Mouse (Mus musculus) CH12.LX (cell line): ENCODE data around the gene Tmem150a. TPM values are rescaled to one million over a fixed set of nuclear protein-coding genes. Genes with fewer than 3 reads are reported as not detected.

ENCODE experiments used
- DNase-seq: peaks from one replicate; pipeline ENCODE4 v3.0.0-alpha.2; 2013; ENCODE audit errors: extremely low read depth
- H3K27ac ChIP-seq: 2 replicates; pipeline ENCODE4 v1.5.1; 2012; ENCODE audit warnings: low read depth, mild to moderate bottlenecking, control low read depth, moderate library complexity; ENCODE audit not compliant: insufficient read depth
- H3K27me3 ChIP-seq: replicated peaks from 2 replicates; pipeline ENCODE3; 2012; ENCODE audit warnings: inconsistent platforms
- H3K36me3 ChIP-seq, 2 experiments: replicated peaks in 1 of 2; 2 replicates each; pipeline versions ENCODE3 to v1.6.1; 2012; ENCODE audit warnings: inconsistent platforms in 1 of 2, low read length in 1 of 2, mild to moderate bottlenecking in 1 of 2, mixed read lengths in 1 of 2, moderate library complexity in 1 of 2; ENCODE audit not compliant: control insufficient read depth in 1 of 2, insufficient read depth in 1 of 2
- H3K4me1 ChIP-seq, 2 experiments: 2 replicates each; pipeline ENCODE4 v1.6.1; 2012; ENCODE audit warnings: inconsistent platforms in 1 of 2, moderate library complexity in 1 of 2; ENCODE audit not compliant: insufficient read depth in 2 of 2, control insufficient read depth in 1 of 2
- H3K4me2 ChIP-seq: 2 replicates; pipeline ENCODE4 v1.6.1; 2012; ENCODE audit warnings: low read depth, mild to moderate bottlenecking, control low read depth; ENCODE audit not compliant: poor library complexity, insufficient read depth, severe bottlenecking
- H3K4me3 ChIP-seq, 3 experiments: fragments of 150-350 bp in 1 of 3; sonication (generic) in 1 of 3; replicated peaks in 1 of 3; 2 replicates each; pipeline versions ENCODE3 to v1.5.1; 2011 to 2012; ENCODE audit warnings: low read depth in 2 of 3, low read length in 2 of 3, mild to moderate bottlenecking in 2 of 3, moderate library complexity in 2 of 3, control low read depth in 1 of 3, improper control_type of control experiment in 1 of 3, inconsistent platforms in 1 of 3, mixed read lengths in 1 of 3; ENCODE audit not compliant: poor library complexity in 1 of 3
- H3K79me2 ChIP-seq: replicated peaks from 2 replicates; pipeline ENCODE4 v1.6.1; 2012; ENCODE audit warnings: mild to moderate bottlenecking, moderate library complexity; ENCODE audit not compliant: control insufficient read depth, poor library complexity, insufficient read depth, severe bottlenecking; ENCODE audit errors: extremely low read depth
- H3K9ac ChIP-seq: 2 replicates; pipeline ENCODE4 v1.6.1; 2012; ENCODE audit warnings: low read depth, mild to moderate bottlenecking, control low read depth, moderate library complexity; ENCODE audit not compliant: insufficient read depth
- H3K9me3 ChIP-seq: replicated peaks from 2 replicates; pipeline ENCODE3; 2012; ENCODE audit warnings: low read length, inconsistent platforms, mixed read lengths
- BHLHE40 ChIP-seq: IDR thresholded peaks from 2 replicates; pipeline ENCODE4 v1.6.1; 2011; ENCODE audit warnings: mild to moderate bottlenecking, low read depth, low read length, improper control_type of control experiment
- CHD2 ChIP-seq: IDR thresholded peaks from 2 replicates; pipeline ENCODE4 v1.6.1; 2011; ENCODE audit warnings: low read length, improper control_type of control experiment
- CTCF ChIP-seq, 2 experiments: IDR thresholded peaks in 1 of 2; conservative IDR thresholded peaks in 1 of 2; 2 replicates each; pipeline ENCODE4 v1.5.1; 2011 to 2012; ENCODE audit warnings: low read depth in 2 of 2, low read length in 2 of 2, improper control_type of control experiment in 1 of 2, inconsistent platforms in 1 of 2, mild to moderate bottlenecking in 1 of 2, moderate library complexity in 1 of 2
- E2F4 ChIP-seq: IDR thresholded peaks from 2 replicates; pipeline ENCODE4 v1.6.1; 2011; ENCODE audit warnings: low read depth, low read length, improper control_type of control experiment; ENCODE audit not compliant: insufficient replicate concordance
- EP300 ChIP-seq: IDR thresholded peaks from 2 replicates; pipeline ENCODE4 v1.6.1; 2011; ENCODE audit warnings: low read length, improper control_type of control experiment
- ETS1 ChIP-seq: conservative IDR thresholded peaks from 2 replicates; pipeline ENCODE4 v1.6.1; 2012; ENCODE audit warnings: low read depth, mild to moderate bottlenecking, inconsistent platforms, low read length, improper control_type of control experiment, moderate library complexity
- KAT2A ChIP-seq: IDR thresholded peaks from 2 replicates; pipeline ENCODE4 v1.6.1; 2012; ENCODE audit warnings: low read length, improper control_type of control experiment, inconsistent platforms; ENCODE audit not compliant: insufficient replicate concordance
- MAFK ChIP-seq: IDR thresholded peaks from 2 replicates; pipeline ENCODE4 v1.6.1; 2011; ENCODE audit warnings: low read length, improper control_type of control experiment; ENCODE audit not compliant: insufficient replicate concordance
- MYC ChIP-seq: IDR thresholded peaks from 2 replicates; pipeline ENCODE4 v1.6.1; 2011; ENCODE audit warnings: low read depth, mild to moderate bottlenecking, improper control_type of control experiment, low read length
- PAX5 ChIP-seq: IDR thresholded peaks from 2 replicates; pipeline ENCODE4 v1.6.1; 2012; ENCODE audit warnings: low read length, inconsistent platforms, mixed read lengths
- RAD21 ChIP-seq: IDR thresholded peaks from 2 replicates; pipeline ENCODE4 v1.6.1; 2011; ENCODE audit warnings: low read depth, mild to moderate bottlenecking, low read length, improper control_type of control experiment, moderate library complexity
- SIN3A ChIP-seq: IDR thresholded peaks from 2 replicates; pipeline ENCODE4 v1.6.1; 2012; ENCODE audit warnings: low read length, improper control_type of control experiment, inconsistent platforms
- SMC3 ChIP-seq: IDR thresholded peaks from 2 replicates; pipeline ENCODE4 v1.6.1; 2011; ENCODE audit warnings: low read depth, low read length, improper control_type of control experiment
- USF2 ChIP-seq: conservative IDR thresholded peaks from 2 replicates; pipeline ENCODE4 v1.6.1; 2011; ENCODE audit warnings: low read depth, low read length, improper control_type of control experiment
- ZC3H11A ChIP-seq: IDR thresholded peaks from 2 replicates; pipeline ENCODE4 v1.6.1; 2012; ENCODE audit warnings: low read depth, mild to moderate bottlenecking, inconsistent platforms, low read length, improper control_type of control experiment
- dilution Hi-C: fragments of 300-500 bp; cut with MboI; formaldehyde crosslinking; loops from 2 replicates; pipeline ENCODE4 v1.14.3; 2020; ENCODE audit warnings: low sequenced_read_pairs; ENCODE audit not compliant: extremely low pct_unique_long_range_greater_than_20kb, extremely low pct_ligation_motif_present
- in situ Hi-C: fragments of 300-500 bp; cut with MboI; formaldehyde crosslinking; loops from 3 replicates; pipeline ENCODE4 v1.14.3; 2019; ENCODE audit warnings: low sequenced_read_pairs, low pct_ligation_motif_present, low pct_unique_long_range_greater_than_20kb, mixed read lengths
- polyA plus RNA-seq: library from polyadenylated mRNA; unstranded; fragments of >175 nt; gene quantifications from 2 replicates; pipeline ENCODE4 v1.2.1, GENCODE M21; 2012; ENCODE audit warnings: low read depth; ENCODE audit not compliant: insufficient read length
- total RNA-seq, 2 experiments: library from RNA; depleted of rRNA; stranded (reverse); fragments of 300-350 nt in 1 of 2; fragments of >200 nt in 1 of 2; gene quantifications; 2 replicates each; pipeline ENCODE4 v1.2.3; 2012 to 2014

Gene Tmem150a
- total and polyA plus RNA-seq, 3 experiments, result 0.24 to 0.93 (median 0.59) TPM

GRCm38 (mm10) chr6:72401875-72402274 is 46.6 kb downstream of the Tmem150a start:
- dilution Hi-C loops, result no loop called here
- DNase-seq, result peak; percentile 73
- H3K4me1 ChIP-seq, result no peaks in the 10 kb centered on the region; a peak in 1 of 4 replicates
- no peak overlapping the region for H3K4me3 ChIP-seq
- H3K9ac ChIP-seq, result no peak overlapping the region
- H3K27me3 ChIP-seq, result no peaks in the 10 kb centered on the region
- peak; percentile 63 for TF ChIP-seq SMC3
- TF ChIP-seq RAD21, result peak; percentile 79
- peak; percentile 86 to 89 for TF ChIP-seq CTCF (conservative IDR thresholded peaks at IDR 0.05 in 1 of 2, IDR thresholded peaks at IDR 0.05 in 1 of 2; ENCODE audit: low read depth in 2 of 2, low read length in 2 of 2)
- no peak for TF ChIP-seq MYC
- TF ChIP-seq, all 38 proteins: peak for 3
- Histone ChIP-seq H3K4me2 (peak overlapping the region; percentile 78; the same call in 1 of the 2 replicates), H3K79me2 (no peaks in the 10 kb centered on the region), H3K9me3 (no peaks in the 10 kb centered on the region), H3K27ac (no peak overlapping the region), H3K36me3 (no peaks in the 10 kb centered on the region)
- in situ Hi-C loops, result loop anchor here (25.0 kb wide), 1 partner anchor 435 kb away; no protein-coding TSS in a partner anchor

- H3K79me2 ChIP-seq, result no peaks in the 10 kb centered on the region
- no peak overlapping the region for H3K4me2 ChIP-seq
- dilution Hi-C loops (no loop called here), in situ Hi-C loops (loop anchor here (25.0 kb wide), 1 partner anchor 432 kb away; no protein-coding TSS in a partner anchor)
- H3K4me3 ChIP-seq, result no peak overlapping the region
- H3K9ac ChIP-seq, result no peak overlapping the region
- TF ChIP-seq ETS1 (no peak), CTCF (conservative IDR thresholded peaks at IDR 0.05 in 1 of 2, IDR thresholded peaks at IDR 0.05 in 1 of 2; ENCODE audit: low read depth in 2 of 2, low read length in 2 of 2) (no peak), USF2 (no peak), ZC3H11A (no peak), KAT2A (no peak), EP300 (no peak), CHD2 (no peak), E2F4 (no peak), MAFK (no peak), PAX5 (no peak), SIN3A (no peak), BHLHE40 (no peak)
- H3K27me3 ChIP-seq, result no peaks in the 10 kb centered on the region
- no peaks in the 10 kb centered on the region for H3K9me3 ChIP-seq
- H3K36me3 ChIP-seq, result no peaks in the 10 kb centered on the region
- no peak overlapping the region for H3K27ac ChIP-seq
- H3K4me1 ChIP-seq, result peaks cover 0 to 10% of the 10 kb centered on the region in 2 experiments; a peak in 3 of 4 replicates
- no peak for DNase-seq
Measured at GRCm38 (mm10) chr6:72405356-72405755, 50.1 kb downstream of the Tmem150a start.
